Mouse (Mus musculus): ENCODE measurements at regions not wholly inside any gene's neighbourhood (a gene's known extent, or its start where the extent isn't known, plus 50 kb on each side); places are given as distances from the start of the nearest gene placed in this dataset.

DNA sequence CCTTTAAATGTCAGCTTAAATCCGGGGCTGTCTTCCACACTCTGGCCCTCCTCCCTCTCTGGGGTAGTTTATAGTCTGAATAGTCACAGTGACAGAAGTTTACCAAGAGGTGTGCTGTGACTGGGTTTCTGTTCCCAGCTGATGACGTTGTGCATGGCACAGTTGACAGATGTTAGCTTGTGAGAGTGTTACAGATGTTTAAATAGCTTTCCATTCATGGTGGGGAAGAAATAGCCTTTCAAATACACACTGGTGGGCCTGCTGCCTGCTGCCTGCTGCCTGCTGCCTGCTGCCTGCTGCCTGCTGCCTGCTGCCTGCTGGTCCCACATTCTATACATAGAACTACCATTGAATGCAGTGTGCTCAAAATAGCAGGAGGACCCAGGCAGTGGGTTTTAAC is 324.8 kb upstream of the Sash1 start:
- no peaks in the 10 kb centered on the region for H3K4me1 ChIP-seq
- no peak for TF ChIP-seq GATA1 (IDR thresholded peaks at IDR 0.05; ENCODE audit: borderline replicate concordance, low read length)
- no peak for TF ChIP-seq FLI1 (IDR thresholded peaks at IDR 0.05; ENCODE audit: low read length)
- no peak overlapping the region for H3K4me3 ChIP-seq (replicated peaks)
- no peaks in the 10 kb centered on the region for H3K27me3 ChIP-seq (replicated peaks)
- no peaks in the 10 kb centered on the region for H3K36me3 ChIP-seq (replicated peaks; ENCODE audit: low read length)
- peaks cover 3% of the 10 kb centered on the region; the same call in 1 of the 2 replicates for H3K9me3 ChIP-seq

GRCm38 (mm10) chr10:9204096-9204495 is 318.2 kb upstream of the Sash1 start:
- TF ChIP-seq GATA1 (IDR thresholded peaks at IDR 0.05; ENCODE audit: borderline replicate concordance, low read length) (no peak), FLI1 (IDR thresholded peaks at IDR 0.05; ENCODE audit: low read length) (no peak)
- H3K4me3 ChIP-seq (replicated peaks) = no peak overlapping the region
- H3K27me3 ChIP-seq (replicated peaks) = no peaks in the 10 kb centered on the region
- H3K4me1 ChIP-seq = no peaks in the 10 kb centered on the region
- H3K36me3 ChIP-seq (replicated peaks; ENCODE audit: low read length) = no peaks in the 10 kb centered on the region
- H3K9me3 ChIP-seq = peaks cover 3% of the 10 kb centered on the region; the same call in 1 of the 2 replicates

DNA sequence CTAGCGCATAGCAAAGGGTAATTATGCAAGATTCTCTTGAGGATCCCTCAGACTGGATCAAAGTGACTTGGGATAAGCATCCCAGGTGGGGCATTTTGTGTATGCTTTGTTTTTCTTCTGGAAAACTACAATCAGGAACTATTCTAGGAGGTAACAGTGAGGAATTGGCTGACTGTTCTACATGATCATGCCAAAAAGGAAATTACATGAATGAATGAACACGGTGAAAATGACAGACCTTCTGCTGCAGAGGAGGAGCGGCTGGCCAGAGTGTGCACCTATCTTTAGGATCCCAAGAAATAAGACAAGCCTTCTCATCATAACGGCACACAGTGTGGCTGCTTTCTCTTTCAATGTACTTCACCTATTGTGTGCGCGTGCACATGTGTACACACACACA is 317.5 kb upstream of the Sash1 start:
- H3K36me3 ChIP-seq (replicated peaks; ENCODE audit: low read length) = no peaks in the 10 kb centered on the region

GRCm38 (mm10) chr10:9202922-9203321 is 317.1 kb upstream of the Sash1 start:
- Histone ChIP-seq H3K27me3 (replicated peaks) (no peaks in the 10 kb centered on the region), H3K36me3 (replicated peaks; ENCODE audit: low read length) (no peaks in the 10 kb centered on the region), H3K4me1 (no peaks in the 10 kb centered on the region), H3K4me3 (replicated peaks) (no peak overlapping the region), H3K9me3 (peaks cover 3% of the 10 kb centered on the region; the same call in 1 of the 2 replicates)
- TF ChIP-seq GATA1 (IDR thresholded peaks at IDR 0.05; ENCODE audit: borderline replicate concordance, low read length) (no peak), FLI1 (IDR thresholded peaks at IDR 0.05; ENCODE audit: low read length) (no peak)

More for the DNA sequence above, 317.5 kb upstream of the Sash1 start:
- Histone ChIP-seq H3K9me3 (peaks cover 3% of the 10 kb centered on the region; the same call in 1 of the 2 replicates), H3K4me1 (no peaks in the 10 kb centered on the region), H3K27me3 (replicated peaks) (no peaks in the 10 kb centered on the region), H3K4me3 (replicated peaks) (no peak overlapping the region)
- no peak for TF ChIP-seq FLI1 (IDR thresholded peaks at IDR 0.05; ENCODE audit: low read length)
- TF ChIP-seq GATA1 (IDR thresholded peaks at IDR 0.05; ENCODE audit: borderline replicate concordance, low read length) = no peak

GRCm38 (mm10) chr10:9174997-9175396 is 289.1 kb upstream of the Sash1 start:
- Histone ChIP-seq H3K36me3 (replicated peaks; ENCODE audit: low read length) (no peaks in the 10 kb centered on the region), H3K4me1 (no peaks in the 10 kb centered on the region), H3K27me3 (replicated peaks) (no peaks in the 10 kb centered on the region), H3K9me3 (no peaks in the 10 kb centered on the region), H3K4me3 (replicated peaks) (no peak overlapping the region)
- TF ChIP-seq FLI1 (IDR thresholded peaks at IDR 0.05; ENCODE audit: low read length) (no peak), GATA1 (IDR thresholded peaks at IDR 0.05; ENCODE audit: borderline replicate concordance, low read length) (no peak)

DNA sequence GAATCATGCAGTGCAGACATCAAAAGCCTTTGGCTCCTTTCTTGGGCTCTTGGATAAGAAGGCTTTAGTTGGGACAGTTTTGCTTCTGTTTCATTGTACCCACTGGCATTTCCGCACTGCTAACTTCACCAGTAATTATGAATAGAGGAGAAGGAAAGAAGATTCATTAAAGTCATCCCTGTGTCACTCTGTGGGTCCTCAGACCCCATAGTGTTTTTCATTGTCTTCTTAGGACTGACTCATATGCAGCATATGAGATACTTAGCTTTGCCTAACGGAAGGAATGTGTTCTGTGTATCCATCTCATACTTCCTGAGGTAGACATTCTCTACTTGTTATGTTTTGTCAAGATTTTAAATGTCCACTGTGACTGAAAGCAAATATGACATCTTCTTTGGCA is 287.6 kb upstream of the Sash1 start:
- TF ChIP-seq FLI1 (IDR thresholded peaks at IDR 0.05; ENCODE audit: low read length) (no peak), GATA1 (IDR thresholded peaks at IDR 0.05; ENCODE audit: borderline replicate concordance, low read length) (no peak)

GRCm38 (mm10) chr10:9168725-9169124 is 282.9 kb upstream of the Sash1 start:
- Histone ChIP-seq H3K4me3 (replicated peaks) (no peak overlapping the region), H3K9me3 (peaks cover 26% of the 10 kb centered on the region), H3K36me3 (replicated peaks; ENCODE audit: low read length) (no peaks in the 10 kb centered on the region), H3K4me1 (no peaks in the 10 kb centered on the region), H3K27me3 (replicated peaks) (no peaks in the 10 kb centered on the region)
- no peak for TF ChIP-seq FLI1 (IDR thresholded peaks at IDR 0.05; ENCODE audit: low read length)
- no peak for TF ChIP-seq GATA1 (IDR thresholded peaks at IDR 0.05; ENCODE audit: borderline replicate concordance, low read length)

More for the DNA sequence above, 287.6 kb upstream of the Sash1 start:
- Histone ChIP-seq H3K4me1 (no peaks in the 10 kb centered on the region), H3K9me3 (peaks cover 4% of the 10 kb centered on the region; the same call in 1 of the 2 replicates), H3K4me3 (replicated peaks) (no peak overlapping the region), H3K36me3 (replicated peaks; ENCODE audit: low read length) (no peaks in the 10 kb centered on the region), H3K27me3 (replicated peaks) (no peaks in the 10 kb centered on the region)

DNA sequence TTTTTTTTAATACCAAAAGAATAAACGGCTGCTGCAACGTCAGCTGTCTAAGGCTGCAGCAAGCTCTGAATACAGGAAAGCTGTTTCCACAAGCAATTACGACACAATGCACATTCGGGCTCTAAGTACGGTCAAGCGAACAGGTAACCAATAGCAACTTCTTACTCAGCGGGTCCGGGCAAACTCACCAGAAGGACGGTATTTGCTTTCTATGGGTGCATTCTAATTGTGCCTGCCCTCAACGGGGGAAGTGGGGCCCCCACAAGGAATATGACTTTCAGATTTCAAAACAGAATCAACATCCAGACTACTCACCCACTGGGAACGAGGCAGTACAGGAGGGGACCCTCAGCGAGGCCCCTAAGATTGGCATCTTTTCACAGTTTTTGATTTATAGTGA is 280.1 kb upstream of the Sash1 start:
- Histone ChIP-seq H3K4me1 (no peaks in the 10 kb centered on the region; the same call in 1 of the 2 replicates), H3K36me3 (replicated peaks; ENCODE audit: low read length) (no peaks in the 10 kb centered on the region), H3K9me3 (peaks cover 31% of the 10 kb centered on the region), H3K27me3 (replicated peaks) (no peaks in the 10 kb centered on the region), H3K4me3 (replicated peaks) (no peak overlapping the region)
- TF ChIP-seq GATA1 (IDR thresholded peaks at IDR 0.05; ENCODE audit: borderline replicate concordance, low read length) (no peak), FLI1 (IDR thresholded peaks at IDR 0.05; ENCODE audit: low read length) (no peak)

GRCm38 (mm10) chr10:9165598-9165997 is 279.7 kb upstream of the Sash1 start:
- Histone ChIP-seq H3K4me3 (replicated peaks) (no peak overlapping the region), H3K27me3 (replicated peaks) (no peaks in the 10 kb centered on the region), H3K9me3 (peaks cover 31% of the 10 kb centered on the region), H3K36me3 (replicated peaks; ENCODE audit: low read length) (no peaks in the 10 kb centered on the region), H3K4me1 (no peaks in the 10 kb centered on the region; the same call in 1 of the 2 replicates)
- TF ChIP-seq FLI1 (IDR thresholded peaks at IDR 0.05; ENCODE audit: low read length) (no peak), GATA1 (IDR thresholded peaks at IDR 0.05; ENCODE audit: borderline replicate concordance, low read length) (no peak)

GRCm38 (mm10) chr10:9164333-9164732 is 278.5 kb upstream of the Sash1 start:
- no peaks in the 10 kb centered on the region for H3K27me3 ChIP-seq (replicated peaks)
- H3K4me3 ChIP-seq (replicated peaks) = no peak overlapping the region
- no peaks in the 10 kb centered on the region; the same call in 1 of the 2 replicates for H3K4me1 ChIP-seq
- no peaks in the 10 kb centered on the region for H3K36me3 ChIP-seq (replicated peaks; ENCODE audit: low read length)
- TF ChIP-seq GATA1 (IDR thresholded peaks at IDR 0.05; ENCODE audit: borderline replicate concordance, low read length) = no peak
- no peak for TF ChIP-seq FLI1 (IDR thresholded peaks at IDR 0.05; ENCODE audit: low read length)
- peaks cover 34% of the 10 kb centered on the region for H3K9me3 ChIP-seq

DNA sequence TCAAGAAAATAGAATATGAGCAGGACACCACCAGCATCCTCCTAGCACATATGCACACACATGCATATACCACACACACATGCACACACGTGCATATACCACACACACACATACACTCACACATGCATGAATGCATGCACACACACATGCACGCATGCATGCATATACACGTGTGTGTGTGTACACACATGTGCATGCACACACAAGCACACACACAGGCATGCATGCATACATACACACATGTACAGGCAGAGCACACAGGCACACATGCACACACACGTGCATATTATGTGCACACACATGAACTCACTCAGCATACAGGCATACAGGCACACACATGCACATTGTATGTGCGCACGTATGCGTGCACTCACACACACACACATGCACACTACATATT is 275.7 kb upstream of the Sash1 start:
- TF ChIP-seq FLI1 (IDR thresholded peaks at IDR 0.05; ENCODE audit: low read length) (no peak), GATA1 (IDR thresholded peaks at IDR 0.05; ENCODE audit: borderline replicate concordance, low read length) (no peak)
- H3K9me3 ChIP-seq = peaks cover 13% of the 10 kb centered on the region
- no peaks in the 10 kb centered on the region for H3K36me3 ChIP-seq (replicated peaks; ENCODE audit: low read length)
- no peaks in the 10 kb centered on the region; the same call in 1 of the 2 replicates for H3K4me1 ChIP-seq
- H3K4me3 ChIP-seq (replicated peaks) = peak overlapping the region; percentile 64
- no peaks in the 10 kb centered on the region for H3K27me3 ChIP-seq (replicated peaks)

Measured in megakaryocyte, embryonic 14.5 days (primary cell).